Mouse (Mus musculus) liver, embryonic 16.5 days (tissue): ENCODE data around the gene Jph3. TPM values are rescaled to one million over a fixed set of nuclear protein-coding genes. Genes with fewer than 3 reads are reported as not detected.

ENCODE experiments used
- ATAC-seq: fragments of 200-750 bp; cut with Nextera tagmentation; 2 replicates; pipeline ENCODE4 v1.8.0; 2017; ENCODE audit warnings: low read depth, mild to moderate bottlenecking, moderate number of reproducible peaks, moderate library complexity
- H3K27ac ChIP-seq: fragments of 300-500 bp; sonication (generic); 2 replicates; pipeline ENCODE4 v1.5.1; 2014; ENCODE audit warnings: mild to moderate bottlenecking, low read length
- H3K27me3 ChIP-seq: fragments of 300-500 bp; sonication (generic); 2 replicates; pipeline ENCODE4 v1.6.1; 2014; ENCODE audit warnings: low read depth, low read length, mixed read lengths; ENCODE audit not compliant: control insufficient read depth, insufficient read depth
- H3K36me3 ChIP-seq: fragments of 300-500 bp; sonication (generic); 2 replicates; pipeline ENCODE4 v1.6.1; 2014; ENCODE audit warnings: mild to moderate bottlenecking; ENCODE audit not compliant: control insufficient read depth, insufficient read depth
- H3K4me1 ChIP-seq: fragments of 300-500 bp; sonication (generic); 2 replicates; pipeline ENCODE4 v1.6.1; 2014; ENCODE audit warnings: low read depth, low read length, mixed read lengths; ENCODE audit not compliant: control insufficient read depth
- H3K4me2 ChIP-seq: fragments of 300-500 bp; sonication (generic); 2 replicates; pipeline ENCODE4 v1.6.1; 2014; ENCODE audit warnings: low read depth, low read length, mixed read lengths
- H3K4me3 ChIP-seq: fragments of 300-500 bp; sonication (generic); 2 replicates; pipeline ENCODE4 v1.5.1; 2014; ENCODE audit warnings: low read depth, mild to moderate bottlenecking, low read length
- H3K9ac ChIP-seq: fragments of 300-500 bp; sonication (generic); 2 replicates; pipeline ENCODE4 v1.6.1; 2014; ENCODE audit warnings: low read depth, low read length
- H3K9me3 ChIP-seq: fragments of 300-500 bp; sonication (generic); replicated peaks from 2 replicates; pipeline ENCODE4 v1.6.1; 2016; ENCODE audit warnings: low read length; ENCODE audit not compliant: control insufficient read depth
- WGBS: fragments of 180-500 bp; shearing (Covaris S2); extraction: QIAGEN DNeasy Blood & Tissue Kit; methylation state at CpG from one replicate; pipeline ENCODE4 v1.1.7; 2014; ENCODE audit not compliant: insufficient replicate concordance; 5-methylcytosine and 5-hydroxymethylcytosine counted together
- polyA plus RNA-seq: library from polyadenylated mRNA; unstranded; fragments of >200 nt; fragmentation: Nextera tagmentation; extraction: Ambion mirVana; gene quantifications from 2 replicates; pipeline ENCODE4 v1.2.1, GENCODE M21; 2015

Gene Jph3
- polyA plus RNA-seq, 1 experiment from 2014 or later: 0.08 TPM

DNA sequence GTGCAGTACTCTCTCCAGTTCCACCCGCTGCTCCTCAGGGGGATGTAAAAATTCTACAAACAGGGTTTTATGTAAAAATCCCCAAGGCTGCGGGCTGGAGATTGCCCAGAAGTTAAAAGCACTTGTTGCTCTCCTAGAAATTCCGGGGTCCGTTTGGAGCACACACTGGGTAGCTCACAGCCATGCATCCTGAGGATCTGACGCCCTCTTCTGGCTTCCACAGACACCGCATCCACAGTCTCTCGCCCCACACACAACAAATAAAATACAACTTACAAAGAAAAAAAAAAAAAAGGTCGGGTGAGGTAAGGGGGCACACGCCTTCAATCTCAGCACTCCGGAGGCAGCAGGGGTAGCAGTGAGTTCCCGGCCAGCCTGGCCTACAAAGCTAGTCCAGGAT, 78.6 kb downstream of the Jph3 start:
- Histone ChIP-seq H3K4me3 (no peak overlapping the region), H3K27me3 (no peaks in the 10 kb centered on the region), H3K27ac (no peak overlapping the region), H3K36me3 (peaks cover 10% of the 10 kb centered on the region), H3K9ac (no peak overlapping the region), H3K4me2 (no peak overlapping the region), H3K9me3 (no peaks in the 10 kb centered on the region), H3K4me1 (no peaks in the 10 kb centered on the region)
- WGBS: 72% methylated on average over 11 of the region's 11 CpGs
- no peak for ATAC-seq

DNA sequence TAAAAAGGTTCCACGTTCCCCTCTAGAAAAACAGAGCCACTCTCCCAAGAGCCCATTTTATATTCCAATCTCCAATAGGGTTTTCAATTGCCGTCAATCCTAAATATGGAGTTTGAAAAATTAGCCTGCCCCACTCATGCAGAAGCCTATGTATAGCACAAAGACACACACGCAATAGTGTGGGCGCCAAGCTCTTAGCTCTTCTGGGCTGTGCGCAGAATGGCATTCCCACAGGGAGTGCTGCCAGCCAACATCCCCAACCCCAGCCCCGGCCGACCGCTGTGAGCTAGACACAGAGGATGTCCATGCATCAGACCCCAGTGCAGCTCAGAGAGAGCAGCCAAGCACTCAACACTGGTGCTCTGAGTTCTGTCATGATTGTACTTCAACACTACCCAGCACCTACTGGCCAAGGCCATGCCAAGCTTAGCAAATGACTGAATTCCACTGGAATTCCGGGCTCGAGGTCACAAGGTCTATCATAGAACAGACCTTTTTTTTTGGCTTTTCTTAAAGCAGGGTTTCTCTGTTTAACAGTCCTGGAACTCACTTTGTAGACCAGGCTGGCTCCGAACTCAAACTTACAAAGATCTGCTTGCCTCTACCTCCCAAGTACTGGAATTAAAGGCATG, 80.2 kb downstream of the Jph3 start:
- H3K27me3 ChIP-seq: no peaks in the 10 kb centered on the region
- no peak overlapping the region for H3K4me3 ChIP-seq
- no peak overlapping the region for H3K27ac ChIP-seq
- ATAC-seq: no peak
- H3K4me2 ChIP-seq: no peak overlapping the region
- 86% methylated on average over 11 of the region's 11 CpGs for WGBS
- H3K4me1 ChIP-seq: no peaks in the 10 kb centered on the region
- peaks cover 7% of the 10 kb centered on the region for H3K36me3 ChIP-seq
- H3K9me3 ChIP-seq: no peaks in the 10 kb centered on the region
- H3K9ac ChIP-seq: no peak overlapping the region

DNA sequence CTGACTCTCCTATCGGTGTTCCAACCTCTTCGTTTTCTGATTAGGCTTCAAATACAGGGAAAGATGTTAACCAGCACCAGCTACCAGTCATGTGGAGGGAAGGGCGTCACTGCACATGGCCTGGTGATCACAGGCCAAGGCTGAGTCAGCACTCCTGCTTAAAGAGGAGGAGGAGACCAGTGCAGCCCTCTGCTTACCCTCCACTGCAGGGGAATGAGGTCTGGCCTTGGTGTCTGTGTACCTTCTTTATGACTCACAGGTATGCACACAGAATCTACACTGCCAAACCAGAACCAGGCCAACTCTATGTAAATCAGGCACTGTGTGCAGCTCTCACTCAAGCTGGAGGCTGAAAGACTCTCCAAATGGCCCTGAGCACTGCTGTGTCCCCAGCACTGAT, 82.1 kb downstream of the Jph3 start:
- Histone ChIP-seq H3K36me3 (no peaks in the 10 kb centered on the region; the same call in none of the 2 replicates), H3K4me1 (no peaks in the 10 kb centered on the region), H3K9me3 (no peaks in the 10 kb centered on the region), H3K4me3 (no peak overlapping the region), H3K4me2 (no peak overlapping the region), H3K27ac (no peak overlapping the region), H3K9ac (no peak overlapping the region), H3K27me3 (no peaks in the 10 kb centered on the region)
- ATAC-seq: no peak
- WGBS: 78% methylated on average over 3 of the region's 3 CpGs

- ATAC-seq: no peak
- no peaks in the 10 kb centered on the region for H3K27me3 ChIP-seq
- no peaks in the 10 kb centered on the region; the same call in none of the 2 replicates for H3K36me3 ChIP-seq
- H3K27ac ChIP-seq: no peak overlapping the region
- no peak overlapping the region for H3K4me2 ChIP-seq
- H3K9me3 ChIP-seq: no peaks in the 10 kb centered on the region
- 82% methylated on average over 12 of the region's 12 CpGs for WGBS
- no peak overlapping the region for H3K9ac ChIP-seq
- no peaks in the 10 kb centered on the region for H3K4me1 ChIP-seq
- no peak overlapping the region for H3K4me3 ChIP-seq
These were observed 82.6 kb downstream of the Jph3 start for GRCm38 (mm10) chr8:121811931-121812570.

- H3K4me2 ChIP-seq: no peak overlapping the region
- no peaks in the 10 kb centered on the region; the same call in none of the 2 replicates for H3K36me3 ChIP-seq
- no peak overlapping the region for H3K27ac ChIP-seq
- no peaks in the 10 kb centered on the region for H3K27me3 ChIP-seq
- no peak for ATAC-seq
- no peaks in the 10 kb centered on the region for H3K9me3 ChIP-seq
- H3K9ac ChIP-seq: no peak overlapping the region
- 72% methylated on average over 7 of the region's 7 CpGs for WGBS
- no peaks in the 10 kb centered on the region for H3K4me1 ChIP-seq
- H3K4me3 ChIP-seq: no peak overlapping the region
These were observed 88.8 kb downstream of the Jph3 start for GRCm38 (mm10) chr8:121818226-121818625.

DNA sequence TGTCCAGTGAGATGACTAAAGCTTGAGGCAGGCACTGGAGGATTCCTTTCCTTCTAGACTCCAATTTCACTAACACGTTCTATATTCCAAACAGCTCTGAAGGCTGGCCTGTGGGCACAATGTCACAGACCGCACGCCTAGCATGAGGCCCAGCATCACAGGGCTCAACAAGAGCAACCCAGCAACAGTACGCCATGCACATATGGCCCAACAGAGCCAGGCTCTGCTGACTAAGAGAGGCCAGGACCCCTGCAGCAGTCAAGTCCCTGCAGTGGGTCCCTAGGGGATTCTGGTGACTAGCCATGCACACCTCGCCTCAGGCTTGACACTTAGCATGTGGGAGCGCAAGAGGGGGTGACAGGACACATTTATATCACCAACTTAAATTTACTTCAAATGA, 91.4 kb downstream of the Jph3 start:
- Histone ChIP-seq H3K9ac (no peak overlapping the region), H3K4me3 (no peak overlapping the region), H3K36me3 (no peaks in the 10 kb centered on the region; the same call in 1 of the 2 replicates), H3K27me3 (no peaks in the 10 kb centered on the region), H3K4me1 (no peaks in the 10 kb centered on the region), H3K9me3 (no peaks in the 10 kb centered on the region), H3K4me2 (no peak overlapping the region), H3K27ac (no peak overlapping the region)
- no peak for ATAC-seq
- WGBS: 81% methylated on average over 6 of the region's 6 CpGs

DNA sequence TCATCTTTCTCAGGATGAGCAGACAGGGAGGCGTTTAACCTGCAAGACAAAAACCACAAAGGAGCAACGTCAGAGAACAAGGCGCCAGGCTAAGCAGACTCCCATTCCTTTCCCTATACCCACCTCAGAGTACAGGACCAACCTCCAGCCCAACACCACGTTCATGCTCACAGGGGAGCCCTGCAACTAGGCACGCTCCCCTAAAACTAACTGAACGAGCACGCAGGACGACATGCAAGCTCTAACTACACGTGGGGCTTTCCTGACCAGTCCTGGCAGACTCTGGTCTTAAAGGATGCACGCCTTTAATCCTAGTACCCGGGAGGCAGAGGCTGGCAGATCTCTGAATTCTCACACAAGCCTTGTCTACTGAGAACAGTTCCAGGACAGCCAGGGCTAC, 91.9 kb downstream of the Jph3 start:
- H3K4me3 ChIP-seq: no peak overlapping the region
- no peaks in the 10 kb centered on the region for H3K27me3 ChIP-seq
- H3K4me2 ChIP-seq: no peak overlapping the region
- WGBS: 80% methylated on average over 11 of the region's 11 CpGs
- H3K9me3 ChIP-seq: no peaks in the 10 kb centered on the region
- H3K9ac ChIP-seq: no peak overlapping the region
- no peak overlapping the region for H3K27ac ChIP-seq
- no peaks in the 10 kb centered on the region for H3K4me1 ChIP-seq
- no peak for ATAC-seq
- no peaks in the 10 kb centered on the region; the same call in 1 of the 2 replicates for H3K36me3 ChIP-seq

- H3K4me2 ChIP-seq: no peak overlapping the region
- no peaks in the 10 kb centered on the region for H3K4me1 ChIP-seq
- no peaks in the 10 kb centered on the region for H3K27me3 ChIP-seq
- WGBS: 83% methylated on average over 7 of the region's 9 CpGs
- no peak overlapping the region for H3K4me3 ChIP-seq
- no peak overlapping the region for H3K9ac ChIP-seq
- H3K9me3 ChIP-seq: no peaks in the 10 kb centered on the region
- no peaks in the 10 kb centered on the region; the same call in 1 of the 2 replicates for H3K36me3 ChIP-seq
- H3K27ac ChIP-seq: no peak overlapping the region
- ATAC-seq: no peak
These were observed 92.3 kb downstream of the Jph3 start for GRCm38 (mm10) chr8:121821770-121822169.

DNA sequence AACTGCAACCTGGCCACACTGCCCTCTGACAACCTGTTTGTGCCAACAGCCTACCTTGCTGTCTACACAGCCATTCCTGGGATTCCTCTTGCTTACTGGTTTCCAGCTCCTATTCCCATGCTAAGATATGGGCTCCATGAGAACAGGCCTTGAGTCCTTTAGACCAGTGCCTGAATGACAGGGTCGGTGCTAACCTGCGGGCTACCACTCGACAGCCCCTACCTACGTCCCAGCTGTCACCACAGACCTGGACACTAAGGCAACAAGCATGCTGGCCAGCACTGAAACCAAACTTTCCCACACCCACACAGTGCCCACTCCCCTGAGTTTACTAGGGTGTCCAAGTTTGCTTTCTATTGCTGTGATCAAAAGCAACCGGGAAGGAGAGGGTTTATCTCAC, 98.3 kb downstream of the Jph3 start:
- 76% methylated on average over 5 of the region's 5 CpGs for WGBS
- H3K27ac ChIP-seq: no peak overlapping the region
- H3K27me3 ChIP-seq: no peaks in the 10 kb centered on the region
- peaks cover 16% of the 10 kb centered on the region for H3K4me1 ChIP-seq
- H3K9ac ChIP-seq: no peak overlapping the region
- H3K4me3 ChIP-seq: no peak overlapping the region
- no peak overlapping the region for H3K4me2 ChIP-seq
- H3K36me3 ChIP-seq: no peaks in the 10 kb centered on the region
- no peak for ATAC-seq
- no peaks in the 10 kb centered on the region for H3K9me3 ChIP-seq
